Mouse (Mus musculus) layer of hippocampus, adult 9-10 months (tissue): Measurements from ENCODE around the gene Figla.
A peak's percentile ranks its signal among the peaks of the same experiment; 100 is the strongest.
"Not testable (repeated sequence)": the region's sequence is repeated elsewhere in the genome, so short reads cannot be mapped to it uniquely, and the experiment has no call there.

Source experiments
- DNase-seq: peaks from one replicate; pipeline ENCODE4 v3.0.0; 2022; ENCODE audit warnings: low spot score

The Figla gene

GRCm38 (mm10) chr6:86015871-86016270, at the start of gene Figla:
Figla (plus strand) TSS chr6:86016171.
- no peak for DNase-seq

DNA sequence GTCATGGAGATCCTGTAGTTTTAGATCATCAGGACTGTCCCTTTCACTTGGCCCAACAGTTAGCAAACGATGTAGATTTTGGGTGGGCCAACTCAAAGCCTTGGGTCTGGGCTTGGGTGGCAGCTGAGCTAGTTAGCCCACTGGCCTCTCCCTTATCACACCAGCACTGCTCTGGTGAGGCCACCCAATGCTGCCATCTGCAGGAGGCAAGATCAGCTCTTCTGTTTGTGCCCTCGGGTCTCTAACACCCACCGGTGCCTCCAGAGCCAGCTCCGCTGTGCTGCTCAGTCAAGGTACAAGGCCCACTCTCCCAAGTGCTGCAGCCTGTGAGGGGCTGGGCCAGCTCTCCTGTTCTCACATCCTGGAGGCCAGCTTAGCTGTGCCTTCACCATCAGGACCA, 49.3 kb upstream of the Figla start:
- no peak for DNase-seq

- DNase-seq: no peak
These were observed 46.1 kb upstream of the Figla start for GRCm38 (mm10) chr6:85969889-85970288.

DNA sequence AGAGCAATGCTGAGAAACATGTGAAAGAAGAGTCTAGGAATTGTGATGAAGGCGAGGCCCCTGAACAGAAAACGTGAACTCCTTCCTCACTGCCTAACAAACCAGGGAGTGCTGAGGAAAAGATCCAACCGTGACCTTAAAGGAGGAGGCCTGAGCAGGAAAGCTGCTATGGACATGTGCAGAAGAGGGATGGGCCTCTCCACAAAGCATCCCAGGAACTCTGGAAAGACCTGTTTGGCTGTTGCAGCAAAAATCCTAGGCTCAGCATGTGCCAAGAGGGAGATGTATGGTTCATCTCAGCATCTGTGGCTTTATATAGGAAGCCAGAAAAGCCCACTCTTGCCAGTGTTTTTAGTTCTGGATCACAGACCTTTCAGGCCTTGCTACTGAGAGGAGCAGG, 43.3 kb upstream of the Figla start:
- DNase-seq: no peak

- DNase-seq: no peak
These were observed 42.6 kb upstream of the Figla start for GRCm38 (mm10) chr6:85973336-85973735.

GRCm38 (mm10) chr6:85974941-85975617, 40.9 kb upstream of the Figla start:
- DNase-seq: no peak

DNA sequence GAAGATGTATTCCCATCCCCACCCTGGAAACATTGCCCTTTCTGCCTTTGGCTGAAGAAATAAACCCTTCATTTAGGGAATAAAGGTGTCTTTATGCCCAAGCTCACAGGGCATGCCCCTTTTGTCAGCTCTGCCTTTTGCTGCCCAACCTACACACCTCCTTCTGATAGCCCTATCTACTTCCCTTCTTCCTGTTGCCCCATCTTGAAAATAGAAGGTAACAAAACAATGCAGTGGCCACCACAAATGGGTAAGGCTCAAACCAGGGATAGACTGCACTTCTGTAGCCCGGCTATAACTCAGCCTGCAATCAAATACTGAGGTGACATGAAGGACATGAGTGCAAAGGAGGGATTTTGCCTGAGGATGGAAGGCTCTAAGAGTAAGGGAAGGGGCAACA, 40.2 kb upstream of the Figla start:
- DNase-seq: no peak

DNA sequence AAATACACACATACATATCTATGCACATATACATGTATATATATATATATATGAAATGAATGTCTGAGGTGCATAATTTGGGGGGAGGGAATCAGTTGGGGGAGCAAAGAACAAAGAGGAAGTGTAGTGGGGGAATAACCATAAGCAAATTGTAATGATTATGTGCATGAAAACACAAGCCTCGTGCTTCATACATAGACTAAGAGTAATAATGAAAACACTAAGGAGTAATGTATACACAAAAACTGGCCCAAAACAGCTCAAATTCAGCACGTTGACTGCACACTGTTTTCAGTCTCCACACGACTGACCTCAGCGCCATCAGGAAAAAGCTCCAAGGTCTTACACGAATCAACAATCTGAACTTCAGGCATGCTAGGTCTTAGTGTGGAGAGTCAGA, 39.7 kb upstream of the Figla start:
- no peak for DNase-seq

GRCm38 (mm10) chr6:85978736-85979135, 37.2 kb upstream of the Figla start:
- not testable (repeated sequence) for DNase-seq

DNA sequence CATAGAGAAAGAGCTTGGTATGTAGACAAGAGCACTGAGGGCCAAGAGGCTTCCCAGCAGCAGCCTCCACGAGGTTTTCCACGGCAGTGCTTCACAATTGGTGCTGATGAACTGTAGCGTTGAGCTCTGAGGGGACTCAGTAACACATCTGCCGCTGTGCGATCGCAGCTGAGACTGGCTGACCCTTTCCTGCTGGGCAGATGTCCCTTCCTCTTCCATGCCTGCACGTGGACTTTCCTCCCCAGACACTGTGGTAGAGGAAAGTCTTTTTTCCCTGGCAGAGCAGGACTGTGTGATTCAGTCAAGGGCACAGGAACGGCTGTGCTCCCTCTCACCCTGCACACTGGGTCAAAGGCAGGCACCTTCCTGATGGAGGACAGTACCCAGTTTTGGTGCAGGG, 31.6 kb upstream of the Figla start:
- DNase-seq: no peak

- not testable (repeated sequence) for DNase-seq
These were observed 26.4 kb upstream of the Figla start for GRCm38 (mm10) chr6:85989570-85989969.

GRCm38 (mm10) chr6:85990774-85991173, 25.2 kb upstream of the Figla start:
- not testable (repeated sequence) for DNase-seq

DNA sequence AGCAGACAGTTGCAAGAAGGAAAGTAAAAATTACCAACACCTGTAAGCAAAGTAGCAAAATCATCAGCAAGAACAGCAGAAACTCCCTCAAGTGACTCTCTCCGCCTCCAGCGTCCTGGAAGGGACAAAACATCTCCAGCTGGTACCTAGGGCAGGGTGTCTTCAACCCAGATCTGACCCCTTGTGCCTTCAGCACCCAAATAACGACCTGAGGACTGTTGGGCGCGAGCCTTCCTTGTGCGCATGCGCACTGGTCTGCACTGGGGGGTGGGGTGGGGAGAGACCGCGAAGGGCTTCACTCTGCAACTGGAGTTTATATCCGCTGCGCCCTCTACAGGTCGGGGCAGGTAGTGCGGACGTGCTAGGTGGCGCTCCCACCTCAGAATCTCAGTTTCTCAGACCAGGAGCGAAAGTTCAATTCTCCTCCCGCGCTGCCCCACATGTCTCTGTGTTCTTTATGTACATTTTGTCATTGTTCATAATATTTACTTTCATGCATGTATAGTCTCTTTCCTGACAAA, 12.5 kb upstream of the Figla start:
- no peak for DNase-seq

GRCm38 (mm10) chr6:86004271-86005148, 11.5 kb upstream of the Figla start:
- peak; percentile 46 for DNase-seq

- no peak for DNase-seq
These were observed 6.0 kb upstream of the Figla start for GRCm38 (mm10) chr6:86009980-86010379.

DNA sequence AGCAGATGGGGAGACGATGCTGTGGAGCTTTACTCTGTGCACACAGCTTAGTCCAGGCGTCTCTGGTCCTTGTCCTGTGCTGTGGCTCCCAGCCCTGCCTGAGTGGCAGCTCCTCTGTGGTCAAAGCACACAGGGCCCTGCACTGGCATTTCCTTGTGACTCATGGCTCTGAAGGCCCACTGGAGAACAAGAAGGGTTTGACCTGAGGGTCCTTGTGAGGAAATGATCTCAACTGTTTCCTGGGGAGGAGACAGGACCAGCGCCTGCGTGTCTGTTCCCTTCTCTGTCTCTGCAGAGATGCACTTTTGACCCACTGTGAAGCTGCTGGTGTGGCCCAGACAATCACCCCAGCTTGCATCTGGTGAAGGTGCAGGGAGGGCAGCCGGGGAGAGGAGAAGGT, 1.2 kb upstream of the Figla start:
- not testable (repeated sequence) for DNase-seq

DNA sequence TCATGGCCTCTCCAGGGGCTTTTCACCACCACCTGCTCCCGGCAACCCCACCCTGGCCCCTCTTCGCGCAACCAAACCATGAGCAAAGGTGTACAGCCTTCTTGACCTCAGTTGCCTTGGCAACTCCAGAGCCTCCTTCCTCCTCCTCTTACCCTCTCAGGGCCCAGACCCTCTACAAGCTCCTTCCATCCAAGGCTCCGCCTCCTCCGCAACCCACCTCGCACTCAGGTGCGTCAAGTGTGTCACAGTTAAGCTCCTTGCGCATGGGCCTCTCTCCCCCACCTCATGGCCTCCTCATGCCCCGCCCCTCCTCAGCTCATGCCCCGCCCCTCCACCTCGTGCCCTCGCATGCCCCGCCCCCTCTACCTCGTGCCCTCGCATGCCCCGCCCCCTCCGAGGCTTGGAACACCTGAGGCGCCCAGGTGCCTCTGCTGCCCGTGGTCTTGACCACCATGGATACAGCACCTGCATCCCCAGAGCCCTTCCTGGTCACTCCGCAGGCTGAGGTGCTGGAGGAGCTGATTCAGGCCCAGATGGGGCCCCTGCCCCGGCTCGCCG, 901 bp downstream of the Figla start:
- DNase-seq: no peak

DNA sequence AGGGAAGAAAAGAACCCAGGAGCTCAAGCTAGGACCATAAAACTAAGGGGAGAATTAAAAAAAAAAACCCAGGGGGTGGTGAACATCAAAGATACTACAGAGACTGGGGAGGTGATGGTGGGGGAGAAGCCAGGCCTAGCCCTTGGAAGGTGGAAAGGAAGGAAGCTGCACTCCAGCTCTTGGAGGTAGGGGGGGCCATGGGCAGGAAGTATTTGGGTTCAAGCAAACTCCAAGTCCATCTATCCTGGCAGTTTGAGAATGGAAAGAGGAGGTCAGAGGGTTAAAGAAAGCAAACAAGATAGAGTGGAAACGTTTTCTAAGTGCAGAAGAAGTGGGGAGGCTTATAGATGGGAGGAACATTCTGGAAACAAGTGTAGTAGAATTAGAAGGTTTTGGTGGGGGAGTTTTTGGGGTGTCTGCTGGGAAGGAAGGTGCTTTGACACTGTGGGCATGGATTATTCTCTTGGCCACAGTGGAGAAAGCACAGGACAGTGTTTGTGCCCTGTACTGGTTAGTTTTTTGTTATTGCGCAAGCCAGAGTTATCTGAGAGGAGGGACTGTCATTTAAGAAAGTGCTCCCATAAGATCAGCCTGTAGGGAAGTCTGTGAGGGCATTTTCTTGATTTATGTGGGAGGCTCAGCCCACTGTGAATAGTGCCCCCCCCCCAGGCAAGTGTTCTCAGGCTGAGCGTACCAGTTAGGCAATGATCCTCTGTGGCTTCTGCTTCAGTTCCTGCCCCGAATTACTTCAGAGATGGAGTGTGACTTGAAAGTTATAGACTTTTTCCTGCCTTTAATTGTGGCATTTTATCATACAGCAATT, 3.7 kb downstream of the Figla start:
- DNase-seq: no peak

GRCm38 (mm10) chr6:86020948-86021347, 5.0 kb downstream of the Figla start:
- DNase-seq: no peak

DNA sequence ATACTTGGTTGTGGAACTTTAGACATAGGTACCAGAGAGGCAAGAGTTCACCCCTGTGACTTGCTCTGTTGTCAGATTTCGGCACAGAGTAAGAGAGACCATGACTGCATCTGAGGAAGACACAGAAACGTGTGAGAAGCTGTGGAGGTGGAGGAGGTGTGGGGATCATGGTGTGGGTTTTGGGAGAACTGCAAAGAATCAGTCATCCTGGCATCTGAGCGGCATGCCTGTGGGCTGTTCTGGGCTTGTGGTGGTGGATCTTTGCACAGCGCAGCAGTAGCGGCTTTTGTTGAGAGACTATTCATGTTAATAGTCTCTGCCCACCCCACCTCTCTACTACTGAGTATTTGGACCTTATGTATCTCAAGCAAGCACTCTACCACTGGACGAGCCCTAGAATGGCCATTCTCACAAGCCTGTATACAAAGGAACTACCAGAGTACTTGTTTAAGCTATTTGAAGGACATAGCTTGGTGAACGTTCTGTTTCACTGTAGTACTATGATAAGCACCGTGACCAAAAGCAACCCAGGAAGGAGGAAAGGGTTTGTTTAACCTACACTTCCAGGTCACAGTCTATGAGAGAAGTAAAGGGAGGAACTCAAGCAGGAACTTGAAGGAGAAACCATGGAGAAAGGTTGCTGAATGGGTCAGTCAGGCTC, 10.8 kb downstream of the Figla start:
- DNase-seq: no peak

DNA sequence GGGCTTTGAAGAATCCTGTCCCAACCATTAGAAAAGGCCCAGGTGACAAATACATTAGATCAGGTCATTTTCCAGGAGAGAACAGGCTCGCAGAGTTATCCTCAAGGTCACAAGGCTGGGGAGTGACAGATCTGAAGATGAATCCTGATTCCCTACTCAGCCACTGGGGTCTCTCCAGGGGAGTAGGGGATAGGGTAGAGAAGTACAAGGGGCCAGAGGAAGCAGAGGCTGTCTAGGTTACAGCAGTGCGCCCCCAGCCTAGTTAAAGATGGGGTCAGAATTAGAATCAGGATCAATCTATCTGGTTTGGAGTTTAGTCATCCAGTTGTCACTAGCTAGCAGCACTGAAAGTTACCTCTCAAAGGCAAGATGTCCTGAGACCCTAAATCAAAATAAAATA, 12.2 kb downstream of the Figla start:
- DNase-seq: no peak
